Mouse (Mus musculus) forebrain, embryonic 14.5 days (tissue): ENCODE measurements at regions not wholly inside any gene's neighbourhood (a gene's known extent, or its start where the extent isn't known, plus 50 kb on each side); places are given as distances from the start of the nearest gene placed in this dataset.

Source experiments
- ATAC-seq: fragments of 200-750 bp; cut with Nextera tagmentation; 2 replicates; pipeline ENCODE4 v1.8.0; 2017; ENCODE audit warnings: mild to moderate bottlenecking, moderate library complexity
- DNase-seq: peaks from one replicate; pipeline ENCODE4 v3.0.0-alpha.2; 2015; ENCODE audit warnings: low spot score
- H3K27ac ChIP-seq: fragments of 300-500 bp; sonication (generic); 2 replicates; pipeline ENCODE4 v1.5.1; 2014; ENCODE audit warnings: low read depth, mild to moderate bottlenecking, control low read depth, low read length, moderate library complexity
- H3K27me3 ChIP-seq: fragments of 300-500 bp; sonication (generic); replicated peaks from 2 replicates; pipeline ENCODE4 v1.6.1; 2014; ENCODE audit warnings: low read length, control low read depth, mixed read lengths; ENCODE audit not compliant: control insufficient read depth, insufficient read depth
- H3K36me3 ChIP-seq: fragments of 300-500 bp; sonication (generic); 2 replicates; pipeline ENCODE4 v1.6.1; 2014; ENCODE audit warnings: low read length, control low read depth; ENCODE audit not compliant: control insufficient read depth, insufficient read depth
- H3K4me1 ChIP-seq: fragments of 300-500 bp; sonication (generic); 2 replicates; pipeline ENCODE4 v1.6.1; 2014; ENCODE audit warnings: antibody characterized with exemption, low read length, control low read depth; ENCODE audit not compliant: control insufficient read depth, insufficient read depth
- H3K4me2 ChIP-seq: fragments of 300-500 bp; sonication (generic); 2 replicates; pipeline ENCODE4 v1.6.1; 2014; ENCODE audit warnings: mild to moderate bottlenecking, control low read depth, low read length
- H3K4me3 ChIP-seq: fragments of 300-500 bp; sonication (generic); 2 replicates; pipeline ENCODE4 v1.5.1; 2014; ENCODE audit warnings: low read depth, low read length, control low read depth
- H3K9ac ChIP-seq: fragments of 300-500 bp; sonication (generic); 2 replicates; pipeline ENCODE4 v1.6.1; 2014; ENCODE audit warnings: mild to moderate bottlenecking, low read length, control low read depth, moderate library complexity
- H3K9me3 ChIP-seq: fragments of 300-500 bp; sonication (generic); replicated peaks from 2 replicates; pipeline ENCODE4 v1.6.1; 2016; ENCODE audit warnings: low read length, control low read depth, mixed read lengths; ENCODE audit not compliant: control insufficient read depth
- WGBS: fragments of 180-500 bp; shearing (Covaris S2); extraction: QIAGEN DNeasy Blood & Tissue Kit; methylation state at CpG from one replicate; pipeline ENCODE4 v1.1.7; 2014; 5-methylcytosine and 5-hydroxymethylcytosine counted together

- DNase-seq (no peak), ATAC-seq (no peak)
- Histone ChIP-seq H3K27ac (no peak overlapping the region), H3K9ac (no peak overlapping the region), H3K4me1 (no peaks in the 10 kb centered on the region), H3K9me3 (no peaks in the 10 kb centered on the region), H3K36me3 (no peaks in the 10 kb centered on the region), H3K27me3 (no peaks in the 10 kb centered on the region), H3K4me2 (no peak overlapping the region), H3K4me3 (no peak overlapping the region)
- 71% methylated on average over 3 of the region's 3 CpGs for WGBS
Observed at GRCm38 (mm10) chr8:74082866-74083618, 729.7 kb upstream of the Large1 start.

- no peak overlapping the region for H3K27ac ChIP-seq
- no peak overlapping the region for H3K4me2 ChIP-seq
- H3K27me3 ChIP-seq, result no peaks in the 10 kb centered on the region
- H3K9ac ChIP-seq, result no peak overlapping the region
- 18% methylated on average over 3 of the region's 3 CpGs for WGBS
- DNase-seq, result peak; percentile 74
- H3K4me3 ChIP-seq, result no peak overlapping the region
- peak; percentile 81; the same call in 1 of the 2 replicates for ATAC-seq
- peaks cover 3% of the 10 kb centered on the region; the same call in 1 of the 2 replicates for H3K4me1 ChIP-seq
- no peaks in the 10 kb centered on the region for H3K9me3 ChIP-seq
- no peaks in the 10 kb centered on the region for H3K36me3 ChIP-seq
Observed at GRCm38 (mm10) chr8:74073865-74074264, 720.5 kb upstream of the Large1 start.

- Histone ChIP-seq H3K27me3 (no peaks in the 10 kb centered on the region), H3K27ac (no peak overlapping the region), H3K9ac (no peak overlapping the region), H3K4me3 (no peak overlapping the region), H3K9me3 (no peaks in the 10 kb centered on the region), H3K4me1 (peaks cover 3% of the 10 kb centered on the region; the same call in 1 of the 2 replicates), H3K36me3 (no peaks in the 10 kb centered on the region), H3K4me2 (no peak overlapping the region)
- no peak for DNase-seq
- WGBS, result 87% methylated on average over 2 of the region's 2 CpGs
- no peak for ATAC-seq
Observed at GRCm38 (mm10) chr8:74071484-74071883, 718.1 kb upstream of the Large1 start.
